Mouse (Mus musculus): ENCODE results near the gene Krt26. TPM values are rescaled to one million over a fixed set of nuclear protein-coding genes. Genes with fewer than 3 reads are reported as not detected.

Krt26 gene
- total RNA-seq, 2 experiments from 2014 or later: not detected

- intact Hi-C loops (cut with DNase I): loop anchor here (1.0 to 5.0 kb wide), 3 partner anchors 46 to 104 kb away; no protein-coding TSS in a partner anchor
- peak; percentile 22 to 37 for DNase-seq
Measured at GRCm38 (mm10) chr11:99292846-99293245, 44.9 kb downstream of the Krt26 start.

GRCm38 (mm10) chr11:99284833-99285312 is 52.9 kb downstream of the Krt26 start, which contains the start of gene Krt24:
Krt24 (minus strand) TSS chr11:99285262.
- DNase-seq: no peak
- intact Hi-C loops (cut with DNase I): no loop called here

GRCm38 (mm10) chr11:99284011-99284410 is 53.8 kb downstream of the Krt26 start:
- no peak for DNase-seq
- intact Hi-C loops (cut with DNase I): no loop called here

- no peak for DNase-seq
- intact Hi-C loops (cut with DNase I): no loop called here
Measured at GRCm38 (mm10) chr11:99283334-99283733, 54.4 kb downstream of the Krt26 start.

GRCm38 (mm10) chr11:99281116-99281515 is 56.6 kb downstream of the Krt26 start:
- intact Hi-C loops (cut with DNase I): no loop called here
- DNase-seq: no peak

GRCm38 (mm10) chr11:99279986-99280385 is 57.8 kb downstream of the Krt26 start:
- DNase-seq: no peak
- intact Hi-C loops (cut with DNase I): no loop called here

Other genes starting within 250 kb of the Krt26 start
- under 1 TPM; 0.27 to 0.36 TPM for gene Tns4, start 248.7 kb downstream of the Krt26 start, total RNA-seq (2021)
- gene Ccr7, start 182.9 kb downstream of the Krt26 start, total RNA-seq (2021): under 1 TPM; 0.38 to 0.58 TPM
- gene Smarce1, start 106.9 kb downstream of the Krt26 start, total RNA-seq (2021): 10 to 100 TPM; 42.9 to 47.8 TPM
- 10 to 100 TPM; 25.6 to 33.4 TPM for gene Krt222, start 93.9 kb downstream of the Krt26 start, total RNA-seq (2021)
- not detected for gene Krt24, start 52.7 kb downstream of the Krt26 start, total RNA-seq (2021)
- gene Krt25, start 15.0 kb downstream of the Krt26 start, total RNA-seq (2021): not detected
- gene Krt27, start 13.1 kb upstream of the Krt26 start, total RNA-seq (2021): not detected
- gene Krt28, start 36.9 kb upstream of the Krt26 start, total RNA-seq (2021): not detected
- gene Krt10, start 51.4 kb upstream of the Krt26 start, total RNA-seq (2021): 1 to 10 TPM; 3.4 to 3.7 TPM
- gene Krt12, start 84.3 kb upstream of the Krt26 start, total RNA-seq (2021): not detected
- gene Krt20, start 100.2 kb upstream of the Krt26 start, total RNA-seq (2021): not detected
- gene Krt23, start 155.2 kb upstream of the Krt26 start, total RNA-seq (2021): not detected
- gene Krt39, start 183.4 kb upstream of the Krt26 start, total RNA-seq (2021): not detected
- not detected for gene Krt40, start 205.2 kb upstream of the Krt26 start, total RNA-seq (2021)
- gene Krtap3-3, start 212.9 kb upstream of the Krt26 start, total RNA-seq (2021): not detected
- gene Krtap3-2, start 218.9 kb upstream of the Krt26 start, total RNA-seq (2021): not detected
- not detected for gene Gm11939, start 221.5 kb upstream of the Krt26 start, total RNA-seq (2021)
- not detected for gene Krtap3-1, start 228.7 kb upstream of the Krt26 start, total RNA-seq (2021)
- gene Krtap1-5, start 243.1 kb upstream of the Krt26 start, total RNA-seq (2021): not detected
- gene Krtap1-4, start 245.7 kb upstream of the Krt26 start, total RNA-seq (2021): not detected